Mouse (Mus musculus) heart, adult 2 months (tissue): ENCODE results near the gene Egflam.

Source experiments
- CTCF ChIP-seq: fragments of 200-600 bp; IDR thresholded peaks from 2 replicates; pipeline ENCODE4 v1.8.1; 2022; ENCODE audit warnings: antibody characterized with exemption, mild to moderate bottlenecking, moderate library complexity
- EP300 ChIP-seq: fragments of 200-500 bp; IDR thresholded peaks from 2 replicates; pipeline ENCODE4 v1.6.1; 2011; ENCODE audit warnings: low read depth, low read length, control low read depth; ENCODE audit not compliant: insufficient read depth

GRCm38 (mm10) chr15:7160321-7160720, 237.9 kb downstream of the Egflam start:
- no peak for TF ChIP-seq CTCF
- TF ChIP-seq EP300, result no peak
